Mouse (Mus musculus) cortical plate, adult 2 months (tissue): ENCODE measurements around the gene Rnft1.

Source experiments
- CTCF ChIP-seq: fragments of 200-500 bp; IDR thresholded peaks from 2 replicates; pipeline ENCODE4 v1.5.1; 2011; ENCODE audit warnings: mild to moderate bottlenecking, control low read depth, low read length; ENCODE audit not compliant: insufficient read depth; ENCODE audit errors: extremely low read depth
- POLR2A ChIP-seq: fragments of 200-500 bp; IDR thresholded peaks from 2 replicates; pipeline ENCODE4 v1.6.1; 2011; ENCODE audit warnings: mild to moderate bottlenecking, low read length, control low read depth; ENCODE audit not compliant: insufficient read depth; ENCODE audit errors: extremely low read depth

DNA sequence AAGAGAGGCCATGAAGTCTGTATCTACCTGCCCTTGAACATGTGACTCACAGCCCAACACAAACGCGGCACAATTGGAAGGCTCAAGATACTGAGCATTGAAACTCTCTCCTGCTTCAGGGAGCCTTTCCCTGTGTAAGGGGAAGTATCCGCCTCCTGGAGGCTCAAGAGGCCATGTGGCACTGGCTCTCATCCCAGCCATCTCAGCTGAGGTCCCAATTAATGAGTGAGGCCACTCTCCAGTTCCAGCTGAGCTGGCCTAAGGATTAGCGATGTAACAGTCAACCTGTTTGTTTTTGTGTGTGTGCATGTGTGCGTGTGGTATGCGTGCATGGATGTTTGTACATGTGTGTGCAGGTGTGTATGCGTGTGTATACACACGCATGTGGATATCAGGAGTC, 16.1 kb upstream of the Rnft1 start:
- TF ChIP-seq POLR2A, result no peak
- no peak for TF ChIP-seq CTCF
